Mouse (Mus musculus): Measurements from ENCODE around the gene Plch1. TPM values are rescaled to one million over a fixed set of nuclear protein-coding genes. Genes with fewer than 3 reads are reported as not detected.

The Plch1 gene
- polyA plus RNA-seq, 1 experiment from 2014 or later: 0.26 TPM

DNA sequence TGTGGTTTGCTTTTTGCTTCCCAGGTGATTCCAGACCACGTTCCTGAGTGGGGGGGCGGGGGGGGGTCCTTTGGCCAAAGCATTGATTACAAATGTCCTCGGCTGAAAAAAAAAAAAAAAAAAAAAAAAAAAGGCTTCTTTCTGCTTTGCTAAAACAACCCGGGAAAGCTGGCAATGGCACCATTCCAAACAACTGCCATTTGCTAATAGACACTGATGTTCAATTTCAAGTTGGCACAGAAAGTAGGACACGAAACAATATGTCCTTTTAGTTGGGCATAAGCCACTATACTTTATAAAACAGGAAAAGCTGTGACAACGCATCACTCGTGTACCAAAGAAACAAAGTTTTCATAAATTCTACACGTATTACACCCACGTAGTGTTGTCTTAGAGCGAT, 36.6 kb downstream of the Plch1 start:
- DNase-seq (ENCODE audit: low spot score): no peak

GRCm38 (mm10) chr3:63852828-63853227, 46.4 kb downstream of the Plch1 start:
- DNase-seq (ENCODE audit: low spot score): no peak

DNA sequence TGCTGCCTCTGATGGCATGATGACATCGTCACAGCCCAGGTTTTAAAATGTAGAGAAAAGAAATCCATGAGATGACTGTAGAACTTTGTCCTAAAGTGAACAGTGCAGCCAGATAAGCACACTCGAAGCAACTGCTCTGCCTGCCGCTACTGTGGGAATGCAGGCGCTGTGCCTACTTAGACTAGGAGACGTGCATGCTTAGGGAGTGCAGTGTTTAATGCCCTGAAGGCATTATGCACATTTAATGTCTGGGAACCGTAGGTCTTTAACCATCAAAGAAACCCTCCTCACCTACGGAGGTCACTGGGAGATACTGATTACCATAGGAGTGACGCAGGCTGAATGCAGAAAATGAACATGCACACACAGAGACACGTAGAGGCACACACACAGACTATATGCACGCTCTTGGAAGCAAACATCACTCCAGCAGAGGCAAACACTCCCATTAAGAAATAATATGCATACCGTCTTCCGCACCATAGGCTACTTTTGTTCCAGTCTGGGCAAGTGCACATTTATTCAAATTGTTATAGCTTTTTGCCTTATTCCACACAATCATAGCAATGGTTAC, 48.1 kb downstream of the Plch1 start:
- DNase-seq (ENCODE audit: low spot score): no peak

- DNase-seq (ENCODE audit: low spot score): no peak
Measured at GRCm38 (mm10) chr3:63849765-63850346, 49.4 kb downstream of the Plch1 start.

DNA sequence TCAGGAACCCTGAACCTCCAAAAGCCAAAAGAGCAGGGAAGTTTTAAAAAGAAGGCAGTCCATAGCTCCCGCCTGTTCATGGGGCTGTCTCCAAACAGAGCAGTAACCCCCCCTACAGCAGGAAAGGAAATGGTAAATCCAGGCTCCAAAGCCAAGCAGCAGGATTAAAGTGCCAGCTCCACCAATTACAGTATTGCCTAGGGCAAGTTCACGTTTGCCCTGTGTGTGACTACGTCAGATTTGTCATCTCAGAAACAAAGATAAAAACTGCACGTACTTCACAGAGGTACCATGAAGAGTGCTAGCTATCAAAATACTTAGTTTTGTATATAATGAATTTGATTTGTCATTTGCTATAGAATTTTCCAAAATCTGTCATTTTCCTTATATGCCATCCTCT, 55.1 kb downstream of the Plch1 start:
- DNase-seq (ENCODE audit: low spot score): no peak

GRCm38 (mm10) chr3:63842436-63842835, 56.8 kb downstream of the Plch1 start:
- DNase-seq (ENCODE audit: low spot score): no peak

GRCm38 (mm10) chr3:63837750-63838149, 61.5 kb downstream of the Plch1 start:
- DNase-seq (ENCODE audit: low spot score): no peak

- no peak for DNase-seq (ENCODE audit: low spot score)
Measured at GRCm38 (mm10) chr3:63836937-63837632, 62.2 kb downstream of the Plch1 start.

DNA sequence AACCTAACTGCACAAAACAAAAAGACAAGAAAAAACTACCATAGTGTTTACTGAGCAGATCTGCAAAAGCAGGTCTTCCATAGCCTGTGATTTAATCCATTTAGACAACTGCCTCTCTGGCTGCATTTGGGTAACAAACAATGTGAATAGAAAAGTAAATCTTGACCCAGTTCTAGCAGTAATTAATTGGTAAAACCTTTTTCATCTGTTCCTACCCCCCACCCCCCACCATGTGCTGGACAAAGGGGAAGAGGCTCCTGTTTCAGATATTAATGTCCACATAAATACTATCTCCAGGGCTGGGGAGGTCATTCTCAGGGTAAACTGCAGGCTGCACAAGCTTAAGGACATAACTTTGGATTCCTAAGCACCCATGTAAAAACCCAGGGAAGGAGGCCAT, 63.5 kb downstream of the Plch1 start:
- no peak for DNase-seq (ENCODE audit: low spot score)

DNA sequence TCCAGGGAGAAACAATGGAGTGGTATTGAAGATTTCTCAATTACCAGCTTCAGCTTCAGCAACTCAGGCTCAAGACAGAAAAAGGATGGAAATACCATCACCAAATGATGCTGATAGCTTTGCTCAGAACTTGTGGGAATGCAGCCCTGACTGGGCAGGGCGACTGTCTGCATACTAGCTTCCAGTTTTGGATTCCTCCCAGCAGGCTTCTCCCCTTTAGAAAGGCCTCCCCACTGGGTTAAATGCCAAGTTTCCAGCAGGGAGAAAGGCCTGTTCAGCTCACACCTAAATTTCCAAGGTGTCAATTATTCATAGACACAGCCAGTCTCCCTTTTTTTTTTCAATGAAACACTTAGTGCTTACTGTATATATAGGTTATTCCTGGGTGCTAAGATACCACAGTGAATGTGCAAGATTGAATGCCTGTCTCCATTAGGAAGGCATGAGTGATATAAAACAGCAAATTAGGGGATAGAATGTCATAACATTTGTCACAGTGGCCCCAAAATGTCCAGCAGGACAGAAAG, 75.3 kb downstream of the Plch1 start:
- DNase-seq (ENCODE audit: low spot score): no peak

DNA sequence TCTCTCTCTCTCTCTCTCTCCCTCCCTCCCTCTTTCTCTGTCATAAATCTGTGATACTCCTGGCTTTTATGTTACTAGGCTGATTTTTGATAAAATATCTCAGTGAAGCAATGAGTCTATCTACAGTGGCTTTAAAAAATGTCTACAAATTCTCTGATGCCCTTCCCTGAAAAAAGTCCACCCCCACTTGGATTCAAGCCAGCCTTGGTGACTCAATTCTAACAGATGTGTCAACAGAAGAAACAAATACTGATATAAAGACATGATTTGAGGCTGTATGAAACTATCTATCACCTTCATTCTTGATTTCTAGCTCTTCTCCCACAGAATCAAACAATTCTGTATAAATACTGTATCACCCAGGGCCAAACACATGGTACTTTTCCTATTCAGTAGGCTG, 76.6 kb downstream of the Plch1 start:
- no peak for DNase-seq (ENCODE audit: low spot score)

- DNase-seq (ENCODE audit: low spot score): no peak
Measured at GRCm38 (mm10) chr3:63815131-63815530, 84.1 kb downstream of the Plch1 start.

GRCm38 (mm10) chr3:63814203-63814602, 85.1 kb downstream of the Plch1 start:
- no peak for DNase-seq (ENCODE audit: low spot score)

- DNase-seq (ENCODE audit: low spot score): no peak
Measured at GRCm38 (mm10) chr3:63806906-63807305, 92.4 kb downstream of the Plch1 start.

- no peak for DNase-seq (ENCODE audit: low spot score)
Measured at GRCm38 (mm10) chr3:63805496-63805895, 93.8 kb downstream of the Plch1 start.

- no peak for DNase-seq (ENCODE audit: low spot score)
Measured at GRCm38 (mm10) chr3:63800685-63801084, 98.6 kb downstream of the Plch1 start.

DNA sequence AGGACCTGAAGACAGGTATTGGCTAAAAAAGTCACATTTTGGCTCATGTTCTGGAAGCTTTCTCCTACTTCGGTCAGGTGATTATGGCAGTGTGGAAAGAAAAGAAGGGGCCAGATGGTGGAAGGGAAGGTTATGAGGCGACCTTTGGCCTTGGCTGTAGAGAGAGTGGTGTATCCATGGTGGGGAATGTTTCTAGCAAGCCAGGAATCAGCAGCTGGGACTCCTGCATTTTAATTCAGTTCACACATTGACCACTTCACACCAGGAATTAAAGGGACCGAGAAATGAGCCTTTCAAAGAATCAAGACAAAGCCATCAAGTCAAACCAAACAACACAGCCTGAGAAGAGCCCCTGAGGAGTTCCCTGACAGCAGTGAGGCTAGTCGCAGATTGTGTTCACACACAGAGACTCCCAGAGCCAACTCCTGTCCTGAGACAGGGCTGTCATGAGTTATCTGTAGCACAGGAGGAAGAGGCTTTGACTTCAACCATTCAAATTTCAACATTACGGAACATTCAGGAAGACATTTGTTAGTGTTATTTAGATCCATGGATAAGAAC, 112.4 kb downstream of the Plch1 start:
- DNase-seq (ENCODE audit: low spot score): no peak

GRCm38 (mm10) chr3:63772617-63773305, 126.5 kb downstream of the Plch1 start:
- DNase-seq (ENCODE audit: low spot score): no peak

DNA sequence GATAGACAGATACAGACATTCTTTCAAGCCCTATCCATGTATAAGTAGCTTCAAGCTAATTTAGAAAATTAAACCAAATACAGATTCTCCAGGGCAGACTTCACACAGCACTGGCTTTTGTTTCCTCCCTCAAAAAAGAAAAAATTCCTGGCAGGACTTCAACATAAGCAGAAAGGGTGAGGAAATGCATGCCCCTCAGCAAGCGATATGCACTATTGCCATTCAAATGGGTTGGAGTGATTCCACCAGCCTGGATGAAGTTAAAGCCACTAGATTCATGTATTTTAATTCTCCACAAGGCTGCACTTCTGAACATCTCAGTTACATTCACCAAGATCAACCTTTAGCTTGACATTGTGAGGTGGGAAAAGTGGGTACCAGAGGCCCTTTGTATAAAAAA, 138.5 kb downstream of the Plch1 start:
- DNase-seq (ENCODE audit: low spot score): no peak

- DNase-seq (ENCODE audit: low spot score): no peak
Measured at GRCm38 (mm10) chr3:63740073-63740472, 159.2 kb downstream of the Plch1 start.

GRCm38 (mm10) chr3:63728325-63728724, 170.9 kb downstream of the Plch1 start:
- DNase-seq (ENCODE audit: low spot score): no peak
